Mouse (Mus musculus): ENCODE results near the gene Hexa. TPM values are rescaled to one million over a fixed set of nuclear protein-coding genes. Genes with fewer than 3 reads are reported as not detected.

Gene Hexa
- polyA plus RNA-seq, 1 experiment from 2014 or later: 179 TPM

- H3K4me1 ChIP-seq (ENCODE audit: control insufficient read depth, insufficient read depth, low read length): peaks cover 9% of the 10 kb centered on the region
- no peak overlapping the region for H3K27ac ChIP-seq (ENCODE audit: low read length)
- peak overlapping the region; percentile 54 for H3K4me3 ChIP-seq (ENCODE audit: low read length)
- H3K36me3 ChIP-seq (ENCODE audit: control insufficient read depth, insufficient read depth, low read length): no peaks in the 10 kb centered on the region
- H3K4me2 ChIP-seq (ENCODE audit: low read depth, low read length): peak overlapping the region; percentile 78
- ATAC-seq: no peak; the same call in 1 of the 2 replicates
- H3K27me3 ChIP-seq (replicated peaks; ENCODE audit: control insufficient read depth, insufficient read depth, low read length): no peaks in the 10 kb centered on the region
- no peak overlapping the region; the same call in 1 of the 2 replicates for H3K9ac ChIP-seq (ENCODE audit: low read depth, low read length)
- WGBS: 1% methylated on average over 19 of the region's 20 CpGs
- no peaks in the 10 kb centered on the region for H3K9me3 ChIP-seq (ENCODE audit: control insufficient read depth, low read length)
Measured at GRCm38 (mm10) chr9:59578505-59578867, 39.1 kb downstream of the Hexa start.

DNA sequence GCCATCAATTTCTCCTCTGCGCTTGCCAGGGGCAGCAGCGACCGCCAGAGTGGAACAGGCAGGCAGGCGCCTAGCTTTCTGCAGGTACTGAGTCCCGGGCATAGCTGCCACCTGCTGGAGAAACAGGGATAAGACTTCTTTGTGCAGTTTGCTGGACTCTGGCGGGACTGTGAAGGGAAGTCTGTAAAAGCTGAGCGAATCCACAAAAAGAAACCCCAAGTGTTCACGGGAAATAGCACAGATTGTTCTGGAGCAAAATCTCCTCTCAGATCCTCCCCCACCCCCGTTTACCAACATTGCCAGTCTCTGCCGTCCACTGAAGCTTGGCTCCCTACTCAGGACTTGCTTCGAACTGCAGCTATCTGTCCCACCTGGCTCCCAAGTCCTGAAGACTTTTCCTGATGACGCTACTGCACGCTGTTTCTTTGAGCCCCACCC, 45.5 kb downstream of the Hexa start:
- Histone ChIP-seq H3K9ac (ENCODE audit: low read depth, low read length) (no peak overlapping the region), H3K4me3 (ENCODE audit: low read length) (peak overlapping the region; percentile 38), H3K36me3 (ENCODE audit: control insufficient read depth, insufficient read depth, low read length) (no peaks in the 10 kb centered on the region), H3K4me1 (ENCODE audit: control insufficient read depth, insufficient read depth, low read length) (0 out of 2 replicates have a peak, but pooled peaks cover 4% of the 10 kb centered on the region), H3K27ac (ENCODE audit: low read length) (no peak overlapping the region), H3K4me2 (ENCODE audit: low read depth, low read length) (peak overlapping the region; percentile 59), H3K9me3 (ENCODE audit: control insufficient read depth, low read length) (no peaks in the 10 kb centered on the region), H3K27me3 (replicated peaks; ENCODE audit: control insufficient read depth, insufficient read depth, low read length) (no peaks in the 10 kb centered on the region)
- peak; percentile 73 for ATAC-seq
- 4% methylated on average over 13 of the region's 13 CpGs for WGBS

- 66% methylated on average over 5 of the region's 5 CpGs for WGBS
- ATAC-seq: no peak
Measured at GRCm38 (mm10) chr9:59588252-59588651, 48.9 kb downstream of the Hexa start.

GRCm38 (mm10) chr9:59588710-59589671, 49.7 kb downstream of the Hexa start:
- no peak for ATAC-seq
- 0 out of 2 replicates have a peak, but pooled peaks cover 4% of the 10 kb centered on the region for H3K4me1 ChIP-seq (ENCODE audit: control insufficient read depth, insufficient read depth, low read length)
- no peak overlapping the region for H3K4me2 ChIP-seq (ENCODE audit: low read depth, low read length)
- H3K9ac ChIP-seq (ENCODE audit: low read depth, low read length): no peak overlapping the region
- H3K27me3 ChIP-seq (replicated peaks; ENCODE audit: control insufficient read depth, insufficient read depth, low read length): no peaks in the 10 kb centered on the region
- WGBS: 44% methylated on average over 12 of the region's 12 CpGs
- no peaks in the 10 kb centered on the region for H3K36me3 ChIP-seq (ENCODE audit: control insufficient read depth, insufficient read depth, low read length)
- H3K27ac ChIP-seq (ENCODE audit: low read length): no peak overlapping the region
- H3K9me3 ChIP-seq (ENCODE audit: control insufficient read depth, low read length): no peaks in the 10 kb centered on the region
- H3K4me3 ChIP-seq (ENCODE audit: low read length): no peak overlapping the region

More at GRCm38 (mm10) chr9:59588252-59588651, 48.9 kb downstream of the Hexa start:
- Histone ChIP-seq H3K27ac (ENCODE audit: low read length) (no peak overlapping the region), H3K9me3 (ENCODE audit: control insufficient read depth, low read length) (no peaks in the 10 kb centered on the region), H3K4me2 (ENCODE audit: low read depth, low read length) (no peak overlapping the region), H3K36me3 (ENCODE audit: control insufficient read depth, insufficient read depth, low read length) (no peaks in the 10 kb centered on the region), H3K9ac (ENCODE audit: low read depth, low read length) (no peak overlapping the region), H3K4me1 (ENCODE audit: control insufficient read depth, insufficient read depth, low read length) (0 out of 2 replicates have a peak, but pooled peaks cover 4% of the 10 kb centered on the region), H3K27me3 (replicated peaks; ENCODE audit: control insufficient read depth, insufficient read depth, low read length) (no peaks in the 10 kb centered on the region), H3K4me3 (ENCODE audit: low read length) (no peak overlapping the region)

DNA sequence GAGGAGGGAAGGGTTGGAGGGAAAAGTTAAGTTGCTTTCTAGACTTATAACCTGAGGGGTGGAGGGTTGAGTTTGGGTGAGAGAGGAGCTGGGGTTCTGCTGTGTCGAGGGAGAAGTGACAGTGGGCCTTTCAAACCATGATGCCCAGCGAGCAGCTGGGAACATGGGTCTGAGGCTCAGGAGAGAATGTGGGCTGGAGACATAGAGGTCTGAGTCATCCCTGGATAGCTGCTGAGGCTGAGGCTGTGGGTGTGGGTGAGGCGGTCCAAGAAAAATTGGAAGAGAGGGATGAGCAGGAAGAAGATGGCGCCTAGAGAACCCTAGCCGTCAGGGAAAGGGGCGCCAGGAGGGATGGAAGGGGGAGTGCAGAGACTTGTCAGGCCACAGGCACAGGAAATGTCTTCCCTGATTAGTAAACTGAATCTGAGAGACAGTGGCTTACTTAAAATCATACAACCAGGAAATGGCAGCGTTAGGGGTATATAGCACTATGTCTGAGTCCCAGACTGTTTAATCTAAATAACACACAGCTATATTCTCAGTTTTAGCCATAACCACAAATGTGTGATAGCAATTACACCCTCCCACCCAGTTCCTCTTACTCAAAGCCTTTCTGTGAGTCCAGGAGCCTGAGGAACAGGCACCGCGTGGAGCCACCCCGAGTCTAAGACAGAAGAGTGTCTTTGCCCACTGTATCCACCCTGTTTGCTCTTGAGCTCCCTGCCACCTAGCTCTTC, 50.5 kb downstream of the Hexa start:
- 0 out of 2 replicates have a peak, but pooled peaks cover 4% of the 10 kb centered on the region for H3K4me1 ChIP-seq (ENCODE audit: control insufficient read depth, insufficient read depth, low read length)
- no peaks in the 10 kb centered on the region for H3K9me3 ChIP-seq (ENCODE audit: control insufficient read depth, low read length)
- no peak overlapping the region for H3K27ac ChIP-seq (ENCODE audit: low read length)
- H3K36me3 ChIP-seq (ENCODE audit: control insufficient read depth, insufficient read depth, low read length): no peaks in the 10 kb centered on the region
- WGBS: 76% methylated on average over 10 of the region's 10 CpGs
- H3K27me3 ChIP-seq (replicated peaks; ENCODE audit: control insufficient read depth, insufficient read depth, low read length): no peaks in the 10 kb centered on the region
- no peak overlapping the region for H3K4me3 ChIP-seq (ENCODE audit: low read length)
- no peak for ATAC-seq
- H3K4me2 ChIP-seq (ENCODE audit: low read depth, low read length): no peak overlapping the region
- no peak overlapping the region for H3K9ac ChIP-seq (ENCODE audit: low read depth, low read length)

DNA sequence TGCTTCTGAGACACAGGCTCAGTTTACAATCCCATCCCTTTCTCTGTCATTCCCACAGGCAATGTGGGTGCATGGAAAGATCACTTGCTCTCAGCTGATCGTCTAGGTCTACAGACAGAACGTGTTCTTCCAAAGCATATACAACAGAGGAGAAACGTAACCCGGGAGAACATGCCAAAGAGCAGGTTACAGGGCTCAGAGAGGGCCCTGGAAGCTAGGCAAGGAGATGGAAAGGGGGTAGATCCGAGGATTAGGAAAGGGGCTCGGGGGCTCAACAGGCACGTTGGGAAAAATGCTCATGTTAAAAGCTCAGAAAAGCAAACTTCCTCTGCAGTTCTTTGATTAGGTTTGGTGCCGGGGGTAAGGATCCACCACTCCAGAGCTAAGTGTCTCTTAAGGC, 62.3 kb downstream of the Hexa start:
- H3K4me3 ChIP-seq (ENCODE audit: low read length): no peak overlapping the region
- peaks cover 10% of the 10 kb centered on the region; the same call in 1 of the 2 replicates for H3K27me3 ChIP-seq (replicated peaks; ENCODE audit: control insufficient read depth, insufficient read depth, low read length)
- 72% methylated on average over 8 of the region's 8 CpGs for WGBS
- ATAC-seq: no peak
- H3K9me3 ChIP-seq (ENCODE audit: control insufficient read depth, low read length): no peaks in the 10 kb centered on the region
- H3K4me2 ChIP-seq (ENCODE audit: low read depth, low read length): no peak overlapping the region
- H3K4me1 ChIP-seq (ENCODE audit: control insufficient read depth, insufficient read depth, low read length): no peaks in the 10 kb centered on the region
- H3K27ac ChIP-seq (ENCODE audit: low read length): no peak overlapping the region
- no peaks in the 10 kb centered on the region for H3K36me3 ChIP-seq (ENCODE audit: control insufficient read depth, insufficient read depth, low read length)
- no peak overlapping the region for H3K9ac ChIP-seq (ENCODE audit: low read depth, low read length)

DNA sequence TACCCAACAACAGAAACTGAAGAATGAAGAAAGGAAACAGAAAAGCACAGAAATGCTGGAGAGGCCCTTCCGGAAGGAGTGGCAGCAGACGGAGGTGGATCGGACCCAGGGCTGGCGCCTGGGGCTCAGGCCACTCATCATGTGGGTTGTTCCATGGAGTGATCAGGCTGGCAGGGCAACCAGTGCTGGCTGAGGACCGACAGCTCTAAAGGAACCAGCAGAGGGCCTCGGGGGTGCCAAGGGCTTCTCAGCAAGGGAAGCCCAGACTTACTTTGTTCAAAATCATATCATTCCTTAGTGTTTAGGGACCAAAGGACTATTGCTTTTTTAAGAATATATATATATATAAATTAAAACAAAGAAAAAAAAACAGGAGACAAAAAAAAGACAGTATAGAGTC, 66.6 kb downstream of the Hexa start:
- no peak for ATAC-seq
- H3K4me2 ChIP-seq (ENCODE audit: low read depth, low read length): no peak overlapping the region
- H3K36me3 ChIP-seq (ENCODE audit: control insufficient read depth, insufficient read depth, low read length): no peaks in the 10 kb centered on the region
- H3K4me3 ChIP-seq (ENCODE audit: low read length): no peak overlapping the region
- H3K27me3 ChIP-seq (replicated peaks; ENCODE audit: control insufficient read depth, insufficient read depth, low read length): peaks cover 10% of the 10 kb centered on the region; the same call in 1 of the 2 replicates
- 68% methylated on average over 6 of the region's 6 CpGs for WGBS
- H3K9me3 ChIP-seq (ENCODE audit: control insufficient read depth, low read length): no peaks in the 10 kb centered on the region
- H3K27ac ChIP-seq (ENCODE audit: low read length): no peak overlapping the region
- H3K9ac ChIP-seq (ENCODE audit: low read depth, low read length): no peak overlapping the region
- H3K4me1 ChIP-seq (ENCODE audit: control insufficient read depth, insufficient read depth, low read length): no peaks in the 10 kb centered on the region

DNA sequence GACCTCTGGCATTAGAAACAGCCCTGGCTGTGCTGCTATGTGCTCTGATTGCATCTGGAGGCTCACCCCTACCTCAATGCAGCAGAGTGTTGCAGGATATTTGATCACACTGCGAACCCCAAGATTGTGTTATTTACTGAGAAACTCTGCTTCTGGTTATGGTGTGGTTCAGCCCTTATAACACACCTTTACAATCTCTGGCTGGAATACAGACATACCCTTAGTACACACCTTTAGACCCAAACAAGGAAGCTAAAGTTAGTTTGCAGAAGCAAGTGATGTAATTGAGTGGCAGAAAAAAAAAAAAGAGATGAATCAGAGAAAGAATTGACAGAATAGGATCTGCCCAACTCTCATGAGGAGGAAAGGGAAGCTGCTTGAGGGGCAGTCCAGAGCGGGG, 71.6 kb downstream of the Hexa start:
- H3K4me2 ChIP-seq (ENCODE audit: low read depth, low read length): no peak overlapping the region
- H3K9ac ChIP-seq (ENCODE audit: low read depth, low read length): no peak overlapping the region
- ATAC-seq: no peak
- 78% methylated on average over 2 of the region's 2 CpGs for WGBS
- H3K27me3 ChIP-seq (replicated peaks; ENCODE audit: control insufficient read depth, insufficient read depth, low read length): no peaks in the 10 kb centered on the region
- no peak overlapping the region for H3K27ac ChIP-seq (ENCODE audit: low read length)
- no peaks in the 10 kb centered on the region for H3K36me3 ChIP-seq (ENCODE audit: control insufficient read depth, insufficient read depth, low read length)
- H3K4me1 ChIP-seq (ENCODE audit: control insufficient read depth, insufficient read depth, low read length): no peaks in the 10 kb centered on the region
- H3K4me3 ChIP-seq (ENCODE audit: low read length): no peak overlapping the region
- H3K9me3 ChIP-seq (ENCODE audit: control insufficient read depth, low read length): no peaks in the 10 kb centered on the region
